Mouse (Mus musculus) embryonic facial prominence, embryonic 13.5 days (tissue): ENCODE results near the gene Sart3. TPM values are rescaled to one million over a fixed set of nuclear protein-coding genes. Genes with fewer than 3 reads are reported as not detected.
"Not testable (repeated sequence)": the region's sequence is repeated elsewhere in the genome, so short reads cannot be mapped to it uniquely, and the experiment has no call there.

Source experiments
- ATAC-seq: fragments of 200-750 bp; cut with Nextera tagmentation; 2 replicates; pipeline ENCODE4 v1.8.0; 2017; ENCODE audit warnings: low read depth; ENCODE audit not compliant: insufficient number of reproducible peaks, insufficient read depth, low FRiP score, low TSS enrichment
- H3K27ac ChIP-seq: fragments of 300-500 bp; sonication (generic); 2 replicates; pipeline ENCODE4 v1.5.1; 2015; ENCODE audit warnings: moderate library complexity, mild to moderate bottlenecking, inconsistent platforms
- H3K27me3 ChIP-seq: fragments of 300-500 bp; sonication (generic); 2 replicates; pipeline ENCODE4 v1.6.1; 2015; ENCODE audit warnings: mild to moderate bottlenecking, inconsistent platforms
- H3K36me3 ChIP-seq: fragments of 300-500 bp; sonication (generic); 2 replicates; pipeline ENCODE4 v1.6.1; 2015; ENCODE audit warnings: mild to moderate bottlenecking, inconsistent platforms
- H3K4me1 ChIP-seq: fragments of 300-500 bp; sonication (generic); 2 replicates; pipeline ENCODE4 v1.6.1; 2015; ENCODE audit warnings: inconsistent platforms
- H3K4me2 ChIP-seq: fragments of 300-500 bp; sonication (generic); 2 replicates; pipeline ENCODE4 v1.6.1; 2015; ENCODE audit warnings: moderate library complexity, mild to moderate bottlenecking, inconsistent platforms
- H3K4me3 ChIP-seq: fragments of 300-500 bp; sonication (generic); 2 replicates; pipeline ENCODE4 v1.5.1; 2015; ENCODE audit warnings: mild to moderate bottlenecking, inconsistent platforms
- H3K9ac ChIP-seq: fragments of 300-500 bp; sonication (generic); 2 replicates; pipeline ENCODE4 v1.6.1; 2015; ENCODE audit warnings: mild to moderate bottlenecking, inconsistent platforms
- H3K9me3 ChIP-seq: fragments of 300-500 bp; sonication (generic); 2 replicates; pipeline ENCODE4 v1.6.1; 2016; ENCODE audit warnings: inconsistent platforms
- WGBS: fragments of 180-500 bp; shearing (Covaris S2); methylation state at CpG from one replicate; pipeline ENCODE4 v1.1.7; 2015; ENCODE audit warnings: mixed read lengths; 5-methylcytosine and 5-hydroxymethylcytosine counted together
- polyA plus RNA-seq: library from polyadenylated mRNA; unstranded; fragments of >200 nt; fragmentation: Nextera tagmentation; extraction: Ambion mirVana; gene quantifications from 2 replicates; pipeline ENCODE4 v1.2.1, GENCODE M21; 2015

Sart3 gene
- polyA plus RNA-seq, result 63.6 and 65.7 TPM in 2 replicates

DNA sequence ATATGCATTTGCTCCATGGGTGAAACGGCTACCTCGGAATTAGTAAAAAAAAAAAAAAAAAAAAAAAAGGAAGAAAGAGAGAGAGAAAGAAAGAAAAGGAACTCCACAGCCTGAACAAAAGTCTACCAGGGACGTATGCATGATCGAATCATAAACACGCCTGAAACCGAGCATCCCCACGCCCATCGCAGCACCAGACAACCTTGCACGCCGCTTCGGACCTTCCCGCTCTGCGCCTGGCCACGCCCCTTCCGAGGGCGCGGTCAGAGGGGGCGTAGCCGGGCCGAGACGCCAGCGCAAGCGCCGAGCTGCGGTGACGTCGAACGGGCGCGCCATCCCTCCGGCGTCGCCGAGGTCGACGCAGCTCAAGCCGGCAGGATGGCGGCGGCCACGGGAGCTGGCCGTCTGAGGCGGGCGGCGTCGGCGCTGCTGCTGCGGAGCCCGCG, at the start of gene Sart3, which contains the start of gene Iscu:
Gene Sart3, minus strand, starts transcription at position 61 of the 446 bp plus-strand sequence.
Gene Iscu, plus strand, starts transcription at position 299 of the 446 bp plus-strand sequence.
- Histone ChIP-seq H3K9ac (peak within 1 kb of the TSS; percentile 96), H3K27ac (peak within 1 kb of the TSS; percentile 98), H3K4me1 (peaks cover 31% of the 10 kb centered on the region), H3K4me3 (peak within 1 kb of the TSS; percentile 93), H3K36me3 (peaks cover 49% of the 10 kb centered on the region), H3K9me3 (no peaks in the 10 kb centered on the region), H3K4me2 (peak within 1 kb of the TSS; percentile 83), H3K27me3 (no peaks in the 10 kb centered on the region)
- under 1% methylated on average over 45 of the region's 49 CpGs for WGBS
- peak; percentile 86 for ATAC-seq

DNA sequence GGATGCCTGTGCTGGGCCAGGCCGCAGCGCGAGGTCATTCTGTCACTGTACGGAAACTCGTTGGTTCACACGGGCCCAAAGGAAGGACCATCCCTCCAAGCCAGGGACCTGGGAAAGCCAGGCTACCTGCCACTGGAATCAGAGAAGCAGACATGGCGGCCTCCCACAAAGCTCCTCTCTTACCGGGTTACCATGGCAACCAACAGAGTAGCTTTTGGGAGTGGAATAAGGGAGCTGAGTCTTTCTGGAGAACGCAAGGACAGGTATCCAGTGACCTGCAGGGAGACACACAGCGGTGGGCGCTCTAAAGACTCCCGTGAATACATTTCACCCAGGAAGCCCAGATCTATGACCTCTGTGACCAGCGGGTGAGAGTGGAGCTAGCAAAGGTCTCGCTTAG, 46.3 kb upstream of the Sart3 start:
- H3K4me2 ChIP-seq, result no peak overlapping the region
- peaks cover 8% of the 10 kb centered on the region for H3K4me1 ChIP-seq
- 68% methylated on average over 14 of the region's 14 CpGs for WGBS
- ATAC-seq, result no peak
- no peak overlapping the region for H3K9ac ChIP-seq
- H3K9me3 ChIP-seq, result no peaks in the 10 kb centered on the region
- H3K27me3 ChIP-seq, result peaks cover 4% of the 10 kb centered on the region; the same call in 1 of the 2 replicates
- no peak overlapping the region for H3K27ac ChIP-seq
- H3K4me3 ChIP-seq, result no peak overlapping the region
- H3K36me3 ChIP-seq, result no peaks in the 10 kb centered on the region

DNA sequence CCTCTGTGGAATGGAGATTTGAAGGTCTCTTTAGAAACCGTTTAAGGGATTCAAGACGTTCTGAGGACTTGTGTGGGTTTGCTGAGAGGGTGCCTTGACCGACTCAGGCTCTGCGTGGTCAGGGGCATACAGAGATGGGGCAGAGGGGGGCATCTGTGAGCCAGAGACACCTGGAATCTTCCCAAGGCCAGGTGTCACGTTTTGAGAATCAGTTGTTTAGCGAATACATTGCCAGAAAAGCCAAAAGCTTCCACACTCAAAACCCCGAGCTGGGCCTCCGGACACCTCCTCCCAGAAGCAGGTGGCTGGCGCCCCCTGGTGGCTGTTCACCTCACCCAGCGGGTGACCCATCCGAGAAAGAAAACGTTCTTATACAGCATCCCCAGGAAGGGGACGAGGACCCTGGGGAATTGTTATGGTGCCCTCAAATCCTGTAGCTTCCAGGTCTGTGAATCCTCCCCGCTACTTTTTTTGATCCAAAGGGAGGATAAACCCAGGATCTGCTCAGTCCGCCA, 43.4 kb upstream of the Sart3 start:
- peak overlapping the region; percentile 30; the same call in 1 of the 2 replicates for H3K4me2 ChIP-seq
- H3K9me3 ChIP-seq, result peaks cover 7% of the 10 kb centered on the region
- 10% methylated on average over 15 of the region's 15 CpGs for WGBS
- no peak overlapping the region; the same call in 1 of the 2 replicates for H3K27ac ChIP-seq
- peaks cover 8% of the 10 kb centered on the region for H3K4me1 ChIP-seq
- H3K4me3 ChIP-seq, result no peak overlapping the region
- H3K27me3 ChIP-seq, result peaks cover 4% of the 10 kb centered on the region; the same call in 1 of the 2 replicates
- no peaks in the 10 kb centered on the region for H3K36me3 ChIP-seq
- ATAC-seq, result no peak
- 0 out of 2 replicates have a peak overlapping the region, but pooled peaks have one; percentile 32 for H3K9ac ChIP-seq

DNA sequence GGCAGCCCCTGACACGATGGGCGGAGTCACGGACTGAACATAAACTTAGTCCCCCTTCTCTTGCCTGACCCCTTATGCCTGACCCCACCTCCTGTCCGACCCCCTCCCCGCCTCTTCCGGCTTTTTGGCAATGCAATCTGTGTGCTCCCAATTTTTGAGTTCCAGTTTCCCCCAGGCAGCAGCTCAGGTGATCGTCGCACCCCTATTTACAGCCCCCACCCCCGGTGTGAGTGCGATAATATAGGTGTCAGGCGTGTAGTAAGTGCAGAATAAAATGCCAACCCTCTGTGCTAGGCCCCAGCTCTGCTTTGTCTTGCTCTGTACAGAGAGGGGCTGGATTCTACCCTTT, 42.7 kb upstream of the Sart3 start:
- Histone ChIP-seq H3K27ac (no peak overlapping the region), H3K4me1 (peaks cover 8% of the 10 kb centered on the region), H3K4me3 (no peak overlapping the region), H3K9me3 (peaks cover 8% of the 10 kb centered on the region), H3K4me2 (no peak overlapping the region), H3K27me3 (peaks cover 4% of the 10 kb centered on the region; the same call in 1 of the 2 replicates), H3K9ac (no peak overlapping the region), H3K36me3 (no peaks in the 10 kb centered on the region)
- WGBS, result 52% methylated on average over 11 of the region's 11 CpGs
- ATAC-seq, result 0 out of 2 replicates have a peak, but pooled peaks have one; percentile 11

DNA sequence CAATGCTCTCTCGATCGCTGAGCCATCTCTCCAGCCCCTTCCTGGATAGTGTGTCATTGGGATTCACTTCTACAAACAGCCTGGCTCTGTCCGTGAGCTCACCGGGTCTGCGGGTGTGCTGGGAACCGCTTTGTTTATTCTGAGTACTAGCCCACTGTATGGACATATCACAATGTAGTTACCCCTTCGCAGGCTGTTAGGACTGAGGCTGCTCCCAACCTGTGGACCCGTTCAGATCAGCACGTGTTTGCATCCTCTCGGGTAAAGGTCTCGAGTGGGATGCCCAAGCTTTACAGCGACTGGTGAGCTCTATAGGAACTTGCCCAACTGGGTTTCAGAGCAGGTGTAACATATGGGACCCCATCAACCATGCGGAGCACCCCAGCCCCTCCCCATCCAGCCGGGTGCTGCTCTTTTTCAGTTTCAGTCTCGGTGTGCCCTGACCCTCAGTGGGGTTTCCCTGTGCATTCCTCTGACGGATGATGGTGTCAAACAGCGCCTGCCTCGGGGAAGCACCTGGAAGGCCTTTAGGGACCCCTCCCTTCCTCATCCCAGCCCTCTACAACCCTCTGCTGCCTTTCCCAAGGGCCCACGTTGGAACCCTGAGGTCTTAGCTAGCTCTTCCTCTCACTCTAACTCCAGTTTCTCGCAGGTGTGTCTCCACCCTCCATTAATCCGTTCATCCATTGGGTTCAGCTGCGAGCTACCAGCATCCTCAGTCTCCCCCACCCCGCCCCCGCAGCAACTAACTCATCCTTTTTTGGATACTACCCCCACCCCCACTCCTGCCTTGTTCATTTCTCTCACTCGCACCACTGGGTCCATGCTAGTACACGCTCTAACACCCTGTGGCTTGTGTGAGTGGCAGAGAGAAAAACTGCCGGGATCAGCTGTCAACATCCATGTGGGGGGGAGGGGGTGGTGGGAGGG, 42.1 kb upstream of the Sart3 start:
- 29% methylated on average over 27 of the region's 27 CpGs for WGBS

DNA sequence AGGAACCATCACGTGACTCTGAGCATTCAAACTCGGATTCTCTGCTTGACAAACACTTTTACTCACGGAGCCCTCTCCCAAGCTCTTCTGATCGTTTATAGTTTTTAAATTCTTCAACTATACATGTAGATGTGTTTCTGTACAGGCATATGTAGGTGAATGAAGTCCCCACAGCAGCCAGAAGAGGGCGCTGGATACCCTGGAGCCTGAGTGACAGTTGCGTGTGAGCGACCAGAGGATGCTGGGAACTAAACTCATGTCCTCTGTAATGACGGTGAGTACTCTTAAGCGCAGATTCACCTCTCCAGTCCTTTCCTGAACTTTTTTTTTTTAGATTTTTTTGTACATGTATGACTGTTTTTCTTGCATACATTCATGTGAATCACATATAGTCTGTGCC, 41.3 kb upstream of the Sart3 start:
- peaks cover 14% of the 10 kb centered on the region for H3K4me1 ChIP-seq
- H3K36me3 ChIP-seq, result no peaks in the 10 kb centered on the region
- peaks cover 4% of the 10 kb centered on the region; the same call in 1 of the 2 replicates for H3K27me3 ChIP-seq
- no peak for ATAC-seq
- H3K4me3 ChIP-seq, result no peak overlapping the region
- no peak overlapping the region for H3K9ac ChIP-seq
- H3K27ac ChIP-seq, result no peak overlapping the region
- peaks cover 8% of the 10 kb centered on the region for H3K9me3 ChIP-seq
- 22% methylated on average over 9 of the region's 9 CpGs for WGBS
- H3K4me2 ChIP-seq, result no peak overlapping the region

More for the DNA sequence above, 42.1 kb upstream of the Sart3 start:
- H3K4me1 ChIP-seq, result peaks cover 8% of the 10 kb centered on the region
- peaks cover 8% of the 10 kb centered on the region for H3K9me3 ChIP-seq
- no peak overlapping the region for H3K9ac ChIP-seq
- 0 out of 2 replicates have a peak, but pooled peaks have one; percentile 38 for ATAC-seq
- H3K36me3 ChIP-seq, result no peaks in the 10 kb centered on the region
- H3K27me3 ChIP-seq, result peaks cover 4% of the 10 kb centered on the region; the same call in 1 of the 2 replicates
- H3K4me3 ChIP-seq, result no peak overlapping the region
- no peak overlapping the region for H3K4me2 ChIP-seq
- no peak overlapping the region for H3K27ac ChIP-seq

DNA sequence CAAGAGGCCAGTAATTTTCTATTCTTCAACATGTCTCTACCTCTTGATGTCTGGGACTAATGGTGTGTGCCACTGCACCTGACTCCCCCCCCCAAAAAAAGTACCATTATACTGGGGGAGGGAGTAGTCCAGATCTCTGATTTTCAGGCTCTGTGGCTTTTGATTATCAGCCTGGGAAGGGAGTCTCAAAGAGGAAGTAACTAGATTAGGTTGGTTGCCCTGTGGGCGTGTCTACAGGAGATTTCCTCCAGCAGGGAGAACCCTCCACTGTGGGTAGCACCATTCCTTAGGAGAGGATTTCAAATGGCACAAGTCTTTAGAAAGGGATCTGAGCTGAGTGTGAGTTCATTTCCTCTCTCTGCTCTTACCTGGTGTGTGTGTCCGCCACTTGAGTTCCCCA, 40.3 kb upstream of the Sart3 start:
- peaks cover 8% of the 10 kb centered on the region for H3K9me3 ChIP-seq
- H3K27ac ChIP-seq, result no peak overlapping the region
- H3K9ac ChIP-seq, result no peak overlapping the region
- WGBS, result 88% methylated on average over 2 of the region's 2 CpGs
- H3K4me2 ChIP-seq, result no peak overlapping the region
- H3K36me3 ChIP-seq, result no peaks in the 10 kb centered on the region
- H3K4me1 ChIP-seq, result peaks cover 23% of the 10 kb centered on the region
- ATAC-seq, result no peak
- H3K4me3 ChIP-seq, result no peak overlapping the region
- H3K27me3 ChIP-seq, result peaks cover 4% of the 10 kb centered on the region; the same call in 1 of the 2 replicates

DNA sequence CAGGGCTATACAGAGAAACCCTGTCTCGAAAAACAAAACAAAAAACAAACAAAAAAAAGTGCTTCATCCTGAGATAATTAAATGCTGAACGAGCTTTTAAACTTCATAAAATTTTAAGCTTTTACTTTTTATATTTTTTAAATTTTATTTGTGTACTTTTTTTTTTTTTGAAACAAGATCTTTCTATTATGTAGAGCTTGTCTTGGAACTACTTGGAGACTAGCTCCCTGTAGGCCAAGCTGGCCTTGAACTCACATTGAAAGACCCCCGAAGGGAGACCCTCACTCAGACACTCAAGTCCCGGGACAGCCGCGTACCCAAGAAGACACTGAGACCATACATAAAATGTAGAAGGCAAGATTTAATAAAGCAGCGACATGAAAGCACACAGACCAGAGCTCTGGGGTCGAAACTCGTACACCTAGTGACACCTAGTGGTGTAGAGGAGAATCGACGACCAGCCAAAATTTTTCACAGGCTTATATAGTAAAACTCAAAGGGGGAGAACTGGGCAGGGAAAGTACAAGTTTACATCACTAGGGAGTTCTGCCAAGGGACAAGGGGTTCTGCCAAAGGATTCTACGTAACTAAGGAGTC, 39.6 kb upstream of the Sart3 start:
- H3K9me3 ChIP-seq, H3K4me3 ChIP-seq, H3K9ac ChIP-seq, H3K27ac ChIP-seq, H3K36me3 ChIP-seq, H3K27me3 ChIP-seq, ATAC-seq, H3K4me2 ChIP-seq: not testable (repeated sequence)
- 20% methylated on average over 11 of the region's 12 CpGs for WGBS
- H3K4me1 ChIP-seq, result peaks cover 29% of the 10 kb centered on the region

DNA sequence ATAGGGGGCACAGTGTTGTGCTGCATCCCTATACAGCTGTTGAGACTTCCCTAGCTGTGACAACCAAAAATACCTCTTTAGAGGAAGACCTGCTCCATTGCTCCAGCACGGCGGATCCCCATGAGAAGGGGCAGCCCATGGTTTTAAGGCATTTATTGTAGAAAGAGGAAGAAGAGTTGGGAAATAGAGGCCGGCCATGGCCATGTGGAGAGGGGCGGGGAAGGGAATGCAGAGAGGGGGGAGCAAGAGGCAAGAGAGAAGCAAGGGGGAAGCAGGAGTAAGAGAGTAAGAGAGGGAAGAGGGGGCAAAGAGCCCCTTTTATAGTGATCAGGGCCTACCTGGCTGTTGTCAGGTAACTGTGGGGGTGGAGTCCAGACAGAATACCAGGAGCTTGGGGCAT, 37.8 kb upstream of the Sart3 start:
- Histone ChIP-seq H3K9ac (no peak overlapping the region), H3K4me1 (peaks cover 27% of the 10 kb centered on the region), H3K9me3 (peaks cover 8% of the 10 kb centered on the region), H3K4me3 (no peak overlapping the region), H3K27me3 (peaks cover 4% of the 10 kb centered on the region; the same call in 1 of the 2 replicates), H3K4me2 (no peak overlapping the region), H3K27ac (no peak overlapping the region), H3K36me3 (no peaks in the 10 kb centered on the region)
- no peak for ATAC-seq
- WGBS, result 89% methylated on average over 4 of the region's 4 CpGs

DNA sequence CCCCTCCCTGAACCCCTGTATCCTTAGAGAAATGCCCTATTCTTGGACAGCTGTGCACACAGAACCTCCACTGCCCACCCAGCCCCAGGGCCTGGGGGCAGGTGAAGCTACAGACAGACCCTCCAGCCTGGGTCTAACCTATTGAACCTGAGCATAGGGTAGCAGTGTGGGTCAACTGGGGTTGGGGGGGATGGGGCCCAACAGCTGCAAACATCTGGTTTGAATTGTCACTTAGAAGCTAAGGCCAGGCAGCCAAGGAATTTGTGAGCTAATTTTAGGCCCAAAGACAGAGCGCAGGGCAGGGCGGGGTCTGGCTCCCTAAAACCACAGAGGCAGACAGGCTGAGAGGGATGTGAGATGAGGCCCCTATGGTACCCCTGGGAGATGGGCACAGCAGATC, 35.9 kb upstream of the Sart3 start:
- Histone ChIP-seq H3K4me3 (no peak overlapping the region), H3K27me3 (no peaks in the 10 kb centered on the region), H3K9ac (0 out of 2 replicates have a peak overlapping the region, but pooled peaks have one; percentile 28), H3K27ac (peak overlapping the region; percentile 53), H3K36me3 (no peaks in the 10 kb centered on the region), H3K4me2 (peak overlapping the region; percentile 12), H3K4me1 (peaks cover 44% of the 10 kb centered on the region), H3K9me3 (peaks cover 8% of the 10 kb centered on the region)
- WGBS, result 14% methylated on average over 2 of the region's 2 CpGs
- peak; percentile 17; the same call in 1 of the 2 replicates for ATAC-seq

DNA sequence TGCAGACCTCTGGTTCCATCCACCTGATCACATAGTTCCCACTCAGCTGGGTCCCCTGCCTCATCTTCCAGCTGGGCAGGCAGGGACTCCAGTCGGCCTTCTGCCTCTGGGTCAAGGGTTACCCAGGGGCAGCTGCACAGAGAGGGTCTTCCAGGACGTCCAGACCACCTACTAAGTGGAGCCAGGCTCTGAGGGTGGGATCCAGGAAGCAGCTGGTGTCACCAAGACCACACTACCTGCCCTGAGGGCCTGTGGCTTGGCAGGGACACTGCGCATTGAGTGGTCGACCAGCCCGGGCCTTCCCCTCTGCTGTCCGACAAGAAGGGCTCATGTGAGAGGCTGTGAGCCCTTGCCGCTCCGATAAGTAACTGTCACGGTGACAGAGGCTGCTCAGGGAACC, 35.4 kb upstream of the Sart3 start:
- peaks cover 44% of the 10 kb centered on the region for H3K4me1 ChIP-seq
- no peak overlapping the region for H3K4me3 ChIP-seq
- ATAC-seq, result no peak
- no peaks in the 10 kb centered on the region for H3K27me3 ChIP-seq
- WGBS, result 17% methylated on average over 9 of the region's 9 CpGs
- peaks cover 8% of the 10 kb centered on the region for H3K9me3 ChIP-seq
- H3K36me3 ChIP-seq, result no peaks in the 10 kb centered on the region
- peak overlapping the region; percentile 12; the same call in 1 of the 2 replicates for H3K4me2 ChIP-seq
- 0 out of 2 replicates have a peak overlapping the region, but pooled peaks have one; percentile 28 for H3K9ac ChIP-seq
- peak overlapping the region; percentile 53 for H3K27ac ChIP-seq
